ENCODE assay signal across 20 mouse cellular contexts in genomic region chr4:42963480-42963879, GRCm38 (mm10). TPM values are rescaled to one million over a fixed set of nuclear protein-coding genes. Genes with fewer than 3 reads are reported as not detected.
DNase-seq lines count a peak whose midpoint lies in the region; ATAC-seq and TF ChIP-seq lines count a peak whose summit lies in the region.
"Had no signal": no experiment of that assay in that cellular context is flagged by ENCODE, and none has a peak within 500 bp of the region (broad histone marks: within the 10 kb centered on the region; RNA-seq: fewer than 3 reads in every experiment).

No protein-coding gene starts in this region.

- no peak overlapping the region for H3K9ac ChIP-seq in kidney, embryonic 16.5 days (replicated peaks; ENCODE audit: low read length)
- H3K9ac ChIP-seq in lung, postnatal 0 days (replicated peaks; ENCODE audit: low read depth) = no peak overlapping the region
- H3K9ac ChIP-seq in CH12.LX (ENCODE audit: insufficient read depth, low read depth) = no peak overlapping the region
- H3K9ac ChIP-seq: embryonic facial prominence, embryonic 13.5 days; hindbrain, embryonic 15.5 days; liver, embryonic 13.5 days; neural tube, embryonic 13.5 days had no signal

- no peaks in the 10 kb centered on the region for H3K36me3 ChIP-seq in kidney, adult 2 months (ENCODE audit: control insufficient read depth, insufficient read depth, low read length)
- no peaks in the 10 kb centered on the region for H3K36me3 ChIP-seq in kidney, embryonic 16.5 days (ENCODE audit: insufficient read depth, low read length)
- no peaks in the 10 kb centered on the region for H3K36me3 ChIP-seq in lung, postnatal 0 days (ENCODE audit: insufficient read depth, low read length)
- peaks cover 0 to 14% of the 10 kb centered on the region in 2 experiments for H3K36me3 ChIP-seq in CH12.LX (replicated peaks in 1 of 2; ENCODE audit: control insufficient read depth in 1 of 2, insufficient read depth in 1 of 2, low read length in 1 of 2)
- H3K36me3 ChIP-seq: hindbrain, embryonic 15.5 days; liver, embryonic 13.5 days had no signal

- H3K4me2 ChIP-seq in kidney, embryonic 16.5 days (replicated peaks; ENCODE audit: low read depth, low read length) = no peak overlapping the region
- no peak overlapping the region for H3K4me2 ChIP-seq in lung, postnatal 0 days (replicated peaks; ENCODE audit: low read depth, low read length)
- no peak overlapping the region for H3K4me2 ChIP-seq in CH12.LX (ENCODE audit: insufficient read depth, low read depth, poor library complexity, severe bottlenecking)
- H3K4me2 ChIP-seq: embryonic facial prominence, embryonic 13.5 days; hindbrain, embryonic 15.5 days; liver, embryonic 13.5 days; neural tube, embryonic 13.5 days had no signal

- H3K9me3 ChIP-seq in kidney, embryonic 16.5 days (ENCODE audit: low read length) = no peaks in the 10 kb centered on the region
- H3K9me3 ChIP-seq in lung, postnatal 0 days (ENCODE audit: low read length) = no peaks in the 10 kb centered on the region
- no peaks in the 10 kb centered on the region for H3K9me3 ChIP-seq in CH12.LX (replicated peaks; ENCODE audit: low read length)
- H3K9me3 ChIP-seq: embryonic facial prominence, embryonic 13.5 days; hindbrain, embryonic 15.5 days; liver, embryonic 13.5 days; neural tube, embryonic 13.5 days had no signal

- TF ChIP-seq POLR2A in kidney, adult 2 months (IDR thresholded peaks at IDR 0.05; ENCODE audit: low read depth, low read length) = no peak
- TF ChIP-seq POLR2A in CH12.LX (IDR thresholded peaks at IDR 0.05; ENCODE audit: low read depth, low read length) = no peak

- TF ChIP-seq EP300 in lung, postnatal 0 days (IDR thresholded peaks at IDR 0.05) = no peak
- no peak for TF ChIP-seq EP300 in CH12.LX (IDR thresholded peaks at IDR 0.05; ENCODE audit: low read length)

- ATAC-seq in kidney, embryonic 16.5 days (ENCODE audit: low FRiP score, low TSS enrichment) = no peak
- no peak for ATAC-seq in lung, postnatal 0 days

- in situ Hi-C loops in CH12.LX (cut with MboI; ENCODE audit: low pct_ligation_motif_present, low pct_unique_long_range_greater_than_20kb, low sequenced_read_pairs) = loop anchor here (5.0 kb wide), 1 partner anchor 91 kb away; the partner anchor contains the start of gene Fam205c

- dilution Hi-C loops in CH12.LX (cut with MboI; ENCODE audit: extremely low pct_ligation_motif_present, extremely low pct_unique_long_range_greater_than_20kb, low sequenced_read_pairs) = no loop called here

- H3K79me2 ChIP-seq in CH12.LX (replicated peaks; ENCODE audit: control insufficient read depth, extremely low read depth, insufficient read depth, poor library complexity, severe bottlenecking) = no peaks in the 10 kb centered on the region

- no peak overlapping the region for H3K4me3 ChIP-seq in kidney, adult 2 months (ENCODE audit: insufficient read depth, low read depth, low read length)
- no peak overlapping the region for H3K4me3 ChIP-seq in kidney, embryonic 16.5 days (ENCODE audit: low read length)
- no peak overlapping the region for H3K4me3 ChIP-seq in lung, postnatal 0 days (ENCODE audit: low read depth, low read length)
- H3K4me3 ChIP-seq in CH12.LX (replicated peaks in 1 of 3; ENCODE audit: low read depth in 2 of 3, low read length in 2 of 3, poor library complexity in 1 of 3) = no peak overlapping the region
- H3K4me3 ChIP-seq: embryonic facial prominence, embryonic 13.5 days; hindbrain, embryonic 15.5 days; liver, embryonic 13.5 days; neural tube, embryonic 13.5 days had no signal

- no peak for TF ChIP-seq RAD21 in CH12.LX (IDR thresholded peaks at IDR 0.05; ENCODE audit: low read depth, low read length)

- no peak for DNase-seq in kidney, adult 2 months
- DNase-seq in lung, postnatal 0 days (ENCODE audit: low spot score) = no peak
- DNase-seq in lung, adult 18-20 months = no peak
- DNase-seq in CH12.LX (ENCODE audit: extremely low read depth) (no peak), ZHBTc4 (ENCODE audit: low read depth, low spot score) (peak; percentile 48)
- DNase-seq in left cerebral cortex, adult 18-20 months (ENCODE audit: low spot score in 2 of 2) = no peak
- DNase-seq: cerebellum, adult 2 months; kidney, postnatal 14 days; liver, embryonic 13.5 days; right cerebral cortex, postnatal 25 days; thymus, adult 18-20 months had no signal

- H3K27ac ChIP-seq in kidney, adult 2 months (ENCODE audit: insufficient read depth, low read depth, low read length) = no peak overlapping the region
- no peak overlapping the region for H3K27ac ChIP-seq in kidney, embryonic 16.5 days (ENCODE audit: low read length)
- no peak overlapping the region for H3K27ac ChIP-seq in lung, postnatal 0 days (ENCODE audit: low read length)
- H3K27ac ChIP-seq in CH12.LX (ENCODE audit: insufficient read depth, low read depth) = no peak overlapping the region
- H3K27ac ChIP-seq: embryonic facial prominence, embryonic 13.5 days; hindbrain, embryonic 15.5 days; liver, embryonic 13.5 days; neural tube, embryonic 13.5 days had no signal

- no peaks in the 10 kb centered on the region for H3K4me1 ChIP-seq in kidney, adult 2 months (ENCODE audit: control insufficient read depth, insufficient read depth, low read length)
- peaks cover 6% of the 10 kb centered on the region for H3K4me1 ChIP-seq in kidney, embryonic 16.5 days (ENCODE audit: insufficient read depth, low read length)
- H3K4me1 ChIP-seq in lung, postnatal 0 days (ENCODE audit: insufficient read depth, low read depth, low read length) = no peaks in the 10 kb centered on the region; the same call in 1 of the 2 replicates
- H3K4me1 ChIP-seq in CH12.LX (ENCODE audit: control insufficient read depth in 1 of 2, insufficient read depth in 2 of 2) = peaks cover 8 to 18% of the 10 kb centered on the region in 2 experiments

- 0 out of 2 replicates have a peak, but pooled peaks have one; percentile 4 for TF ChIP-seq CTCF in kidney, adult 2 months (conservative IDR thresholded peaks at IDR 0.05; ENCODE audit: insufficient read depth, insufficient read length, low read depth, low read length)
- TF ChIP-seq CTCF in lung, postnatal 0 days (IDR thresholded peaks at IDR 0.05) = peak; percentile 41
- TF ChIP-seq CTCF in CH12.LX (conservative IDR thresholded peaks at IDR 0.05 in 1 of 2, IDR thresholded peaks at IDR 0.05 in 1 of 2; ENCODE audit: low read depth in 2 of 2, low read length in 2 of 2) = peak; percentile 38 to 47; a peak in 3 of 4 replicates

- H3K27me3 ChIP-seq in kidney, adult 2 months (replicated peaks; ENCODE audit: control insufficient read depth, insufficient read depth, low read length) = no peaks in the 10 kb centered on the region
- no peaks in the 10 kb centered on the region for H3K27me3 ChIP-seq in kidney, embryonic 16.5 days (ENCODE audit: insufficient read depth, low read length)
- no peaks in the 10 kb centered on the region for H3K27me3 ChIP-seq in lung, postnatal 0 days (replicated peaks; ENCODE audit: insufficient read depth, low read length)
- no peaks in the 10 kb centered on the region for H3K27me3 ChIP-seq in CH12.LX (replicated peaks)
- H3K27me3 ChIP-seq: embryonic facial prominence, embryonic 13.5 days; hindbrain, embryonic 15.5 days; neural tube, embryonic 13.5 days had no signal

- 94% methylated on average over 2 of the region's 2 CpGs for WGBS in kidney, adult 2 months
- 96% methylated on average over 2 of the region's 2 CpGs for WGBS in kidney, embryonic 16.5 days
- 94% methylated on average over 2 of the region's 2 CpGs for WGBS in lung, postnatal 0 days

TF ChIP-seq in CH12.LX, 34 proteins besides CTCF, POLR2A, EP300 and RAD21 (continues in another document):
- TF ChIP-seq BHLHE40 (IDR thresholded peaks at IDR 0.05; ENCODE audit: low read depth, low read length) (no peak), GABPA (IDR thresholded peaks at IDR 0.05; ENCODE audit: insufficient replicate concordance, low read depth, low read length) (no peak)

RNA-seq across cellular contexts. Expression of gene 1700022I11Rik, which starts 5.9 kb away (rescaled TPM):
- polyA plus RNA-seq in kidney, adult 2 months (2012; rRNA removed) = not detected in 2 replicates
- polyA plus RNA-seq in kidney, embryonic 16.5 days (2015; fragmentation: Nextera tagmentation; extraction: Ambion mirVana) = 0.39 and 1.7 TPM in 2 replicates
- polyA plus RNA-seq in lung, postnatal 0 days (2015; fragmentation: Nextera tagmentation; extraction: Ambion mirVana) = 0.30 TPM in 1 of 2 replicates, not detected in the other
- total RNA-seq in CH12.LX (2012; rRNA removed) (0.55 and 1.4 TPM in 2 replicates), CH12.LX (2014; rRNA removed) (not detected in 2 replicates)
- 0.07 and 0.24 TPM in 2 replicates for polyA plus RNA-seq in CH12.LX (2012; ENCODE audit: insufficient read length, low read depth)
- total RNA-seq in left cerebral cortex, adult 18-20 months (2021) = not detected
- total RNA-seq: adrenal gland, adult 18-20 months; layer of hippocampus, postnatal 14 days; left cerebral cortex, postnatal 36 days had no signal
- polyA plus RNA-seq: cerebellum, adult 2 months; cortical plate, adult 2 months; gonadal fat pad, adult 2 months had no signal

RNA-seq across cellular contexts. Expression of gene Dnajb5, which starts 13.9 kb away (rescaled TPM):
- 6.5 and 8.1 TPM in 2 replicates for polyA plus RNA-seq in kidney, adult 2 months (2012; rRNA removed)
- polyA plus RNA-seq in kidney, embryonic 16.5 days (2015; fragmentation: Nextera tagmentation; extraction: Ambion mirVana) = 7.3 and 7.5 TPM in 2 replicates
- polyA plus RNA-seq in lung, postnatal 0 days (2015; fragmentation: Nextera tagmentation; extraction: Ambion mirVana) = 5.7 and 6.2 TPM in 2 replicates
- 2.7 and 3.2 TPM in 2 replicates for total RNA-seq in CH12.LX (2012; rRNA removed)
- 1.9 and 2.2 TPM in 2 replicates for total RNA-seq in CH12.LX (2014; rRNA removed)
- polyA plus RNA-seq in CH12.LX (2012; ENCODE audit: insufficient read length, low read depth) = 3.9 and 4.2 TPM in 2 replicates
- total RNA-seq in left cerebral cortex, adult 18-20 months (2021) = 100 to 1,000 TPM; 262 to 268 TPM

RNA-seq across cellular contexts. Expression of gene Vcp, which starts 36.8 kb away (rescaled TPM):
- polyA plus RNA-seq in kidney, adult 2 months (2012; rRNA removed) = 112 and 130 TPM in 2 replicates
- polyA plus RNA-seq in kidney, embryonic 16.5 days (2015; fragmentation: Nextera tagmentation; extraction: Ambion mirVana) = 560 and 578 TPM in 2 replicates
- 242 and 262 TPM in 2 replicates for polyA plus RNA-seq in lung, postnatal 0 days (2015; fragmentation: Nextera tagmentation; extraction: Ambion mirVana)
- total RNA-seq in CH12.LX (2012; rRNA removed) (237 and 301 TPM in 2 replicates), CH12.LX (2014; rRNA removed) (200 and 203 TPM in 2 replicates)
- polyA plus RNA-seq in CH12.LX (2012; ENCODE audit: insufficient read length, low read depth) = 462 and 463 TPM in 2 replicates
- 100 to 1,000 TPM; 180 to 185 TPM for total RNA-seq in left cerebral cortex, adult 18-20 months (2021)

RNA-seq across cellular contexts. Expression of gene Fancg, which starts 46.8 kb away (rescaled TPM):
- 6.8 and 7.1 TPM in 2 replicates for polyA plus RNA-seq in kidney, adult 2 months (2012; rRNA removed)
- 19.5 and 20.6 TPM in 2 replicates for polyA plus RNA-seq in kidney, embryonic 16.5 days (2015; fragmentation: Nextera tagmentation; extraction: Ambion mirVana)
- 6.4 and 7.9 TPM in 2 replicates for polyA plus RNA-seq in lung, postnatal 0 days (2015; fragmentation: Nextera tagmentation; extraction: Ambion mirVana)
- 13.2 and 14.8 TPM in 2 replicates for total RNA-seq in CH12.LX (2012; rRNA removed)
- total RNA-seq in CH12.LX (2014; rRNA removed) = 12.3 and 13.7 TPM in 2 replicates
- polyA plus RNA-seq in CH12.LX (2012; ENCODE audit: insufficient read length, low read depth) = 15.1 and 18.7 TPM in 2 replicates
- 10 to 100 TPM; 10.3 to 11.6 TPM for total RNA-seq in left cerebral cortex, adult 18-20 months (2021)

RNA-seq across cellular contexts. Expression of gene Phf24, which starts 47.0 kb away (rescaled TPM):
- polyA plus RNA-seq in kidney, adult 2 months (2012; rRNA removed) = 1.1 TPM in 2 replicates
- polyA plus RNA-seq in kidney, embryonic 16.5 days (2015; fragmentation: Nextera tagmentation; extraction: Ambion mirVana) = 0.44 and 0.79 TPM in 2 replicates
- polyA plus RNA-seq in lung, postnatal 0 days (2015; fragmentation: Nextera tagmentation; extraction: Ambion mirVana) = 0.29 and 0.31 TPM in 2 replicates
- total RNA-seq in CH12.LX (2012; rRNA removed) (not detected in 2 replicates), CH12.LX (2014; rRNA removed) (not detected in 2 replicates)
- polyA plus RNA-seq in CH12.LX (2012; ENCODE audit: insufficient read length, low read depth) = not detected in 2 replicates
- 100 to 1,000 TPM; 366 to 369 TPM for total RNA-seq in left cerebral cortex, adult 18-20 months (2021)
